Mouse (Mus musculus) megakaryocyte-erythroid progenitor cell, adult 5-6 weeks (primary cell): ENCODE measurements around the gene Sash1. TPM values are rescaled to one million over a fixed set of nuclear protein-coding genes. Genes with fewer than 3 reads are reported as not detected.

Source experiments
- ATAC-seq: replicated peaks from 2 replicates; pipeline ENCODE4 v1.8.0; 2016; ENCODE audit warnings: mild to moderate bottlenecking, inconsistent platforms; ENCODE audit not compliant: severe bottlenecking, poor library complexity, low FRiP score, low TSS enrichment
- total RNA-seq, 2 experiments: library from RNA; stranded (forward) in 1 of 2; stranded (reverse) in 1 of 2; fragments of 200-1000, 215-1000 nt in 1 of 2; fragments of >200 nt in 1 of 2; fragmentation: Nextera tagmentation in 1 of 2; gene quantifications; 2 replicates each; pipeline ENCODE4 v1.2.3; 2014 to 2017

Gene Sash1
- total RNA-seq, 2 experiments from 2014 or later: 0.61 to 1.7 TPM

DNA sequence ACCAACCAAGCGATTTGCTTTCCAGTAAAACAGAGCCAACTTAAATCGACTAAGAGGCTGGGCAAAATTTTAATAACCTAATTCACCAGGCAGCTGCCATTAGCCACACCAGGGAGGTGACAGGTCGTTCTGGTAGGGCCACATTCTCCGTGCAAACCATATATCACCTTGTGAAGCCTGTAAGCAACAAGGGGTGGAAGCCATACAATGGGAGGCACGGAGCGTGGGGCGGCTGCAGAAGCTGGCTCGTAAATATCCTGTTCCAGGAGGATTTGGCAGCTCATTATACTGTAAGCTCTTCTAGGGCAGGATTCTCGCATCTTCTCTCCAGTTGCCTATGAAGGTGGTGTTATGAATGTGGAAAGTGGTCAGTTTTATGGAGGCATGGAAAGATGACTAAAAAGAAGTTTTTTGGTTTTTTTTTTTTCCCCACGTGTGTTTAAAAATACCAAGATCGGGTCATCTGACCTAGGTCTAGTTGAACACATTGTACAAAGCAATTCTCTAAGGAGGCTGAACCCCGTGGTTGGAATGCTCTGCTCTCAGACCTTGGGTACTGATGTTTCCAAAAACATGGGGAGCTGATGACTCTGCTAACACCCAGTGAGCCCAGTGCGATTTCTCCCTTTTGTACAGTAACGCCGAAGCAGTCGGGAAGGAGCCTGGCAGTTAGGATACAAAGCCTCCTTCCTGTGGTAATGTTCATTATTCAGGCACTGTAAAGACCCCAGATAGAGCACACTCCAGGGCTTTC is 24.5 kb upstream of the Sash1 start:
- no peak for ATAC-seq

DNA sequence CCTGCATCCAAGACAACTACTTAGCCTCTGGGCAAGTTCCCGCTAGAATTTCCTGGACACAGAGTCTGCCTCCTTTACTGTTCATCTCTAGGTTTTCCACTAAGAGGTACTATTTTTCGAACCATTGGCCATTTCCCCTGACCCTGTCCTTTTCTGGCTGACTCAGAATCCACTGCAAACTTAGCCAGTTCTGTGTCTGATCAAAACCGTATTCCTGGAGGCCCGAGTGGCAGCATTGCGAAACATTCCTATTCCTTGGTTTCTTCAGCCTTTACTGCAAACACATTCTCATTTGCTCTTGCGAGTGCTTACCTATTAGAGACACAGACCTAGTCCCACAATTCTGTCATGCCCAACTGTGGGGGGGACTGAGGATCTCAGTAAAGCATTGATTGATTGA is 17.2 kb upstream of the Sash1 start:
- no peak for ATAC-seq

- no peak for ATAC-seq
Measured at GRCm38 (mm10) chr10:8902412-8902811, 16.5 kb upstream of the Sash1 start.

DNA sequence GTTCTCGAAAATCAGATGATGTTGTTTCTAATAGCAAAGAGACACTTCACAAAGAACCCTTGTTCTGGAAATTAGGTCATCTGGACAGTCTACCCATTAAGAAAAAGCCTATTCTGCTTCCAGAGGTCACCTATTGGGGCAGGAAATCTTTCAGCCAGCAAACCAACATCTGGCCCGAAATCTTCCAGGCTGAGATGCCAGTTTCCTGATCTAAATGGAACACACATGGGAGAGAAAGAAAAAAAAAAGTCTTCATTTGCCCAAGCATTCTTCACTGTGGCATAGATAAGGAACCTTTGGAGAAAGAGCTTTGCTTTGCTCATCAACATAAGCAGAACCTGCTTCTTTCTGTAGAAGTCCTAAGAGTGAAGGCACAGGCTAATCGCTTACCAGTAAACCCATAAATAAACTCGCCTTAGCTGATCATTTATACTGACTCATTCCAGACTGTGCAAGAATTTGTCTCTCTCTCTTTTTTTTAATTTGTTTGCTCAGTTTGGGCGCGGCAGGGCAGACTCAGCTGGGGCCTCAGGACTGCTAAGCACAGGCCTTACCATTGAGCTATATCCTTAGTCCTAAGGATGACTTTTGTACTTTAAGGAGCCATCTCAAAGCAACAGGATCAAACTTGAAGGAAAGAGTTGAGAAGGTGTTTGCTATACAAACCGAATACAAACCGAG is 13.1 kb upstream of the Sash1 start:
- no peak for ATAC-seq

GRCm38 (mm10) chr10:8898099-8898777 is 12.4 kb upstream of the Sash1 start:
- ATAC-seq: no peak

DNA sequence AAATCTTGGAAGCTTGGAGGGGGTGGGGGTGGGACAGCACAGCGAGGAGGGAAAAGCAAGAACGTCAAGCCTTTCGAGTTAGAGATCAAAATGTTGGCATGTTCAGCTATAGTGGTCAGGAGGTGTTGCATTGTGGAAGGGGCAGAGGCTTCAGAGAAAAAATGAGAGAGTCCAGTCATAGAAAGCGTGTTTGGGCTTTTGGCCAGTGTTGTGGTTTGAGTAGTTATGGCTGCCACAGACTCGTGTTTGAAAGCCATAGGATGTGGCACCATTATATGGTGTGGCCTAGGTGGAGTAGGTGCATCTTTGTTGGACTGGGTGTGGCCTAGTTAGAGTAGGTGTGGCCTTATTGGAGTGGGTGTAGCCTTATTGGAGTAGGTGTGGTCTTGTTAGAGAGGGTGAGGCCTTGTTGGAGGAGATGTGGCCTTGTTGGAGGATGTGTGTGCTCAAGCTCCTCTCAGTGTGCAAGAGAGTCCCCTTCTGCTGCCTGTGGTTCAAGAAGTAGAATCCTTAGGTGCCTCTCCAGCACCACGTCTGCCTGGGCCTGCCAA is 9.2 kb upstream of the Sash1 start:
- no peak for ATAC-seq

GRCm38 (mm10) chr10:8890511-8890910 is 4.6 kb upstream of the Sash1 start:
- ATAC-seq: no peak

GRCm38 (mm10) chr10:8889341-8889740 is 3.5 kb upstream of the Sash1 start:
- ATAC-seq: no peak

DNA sequence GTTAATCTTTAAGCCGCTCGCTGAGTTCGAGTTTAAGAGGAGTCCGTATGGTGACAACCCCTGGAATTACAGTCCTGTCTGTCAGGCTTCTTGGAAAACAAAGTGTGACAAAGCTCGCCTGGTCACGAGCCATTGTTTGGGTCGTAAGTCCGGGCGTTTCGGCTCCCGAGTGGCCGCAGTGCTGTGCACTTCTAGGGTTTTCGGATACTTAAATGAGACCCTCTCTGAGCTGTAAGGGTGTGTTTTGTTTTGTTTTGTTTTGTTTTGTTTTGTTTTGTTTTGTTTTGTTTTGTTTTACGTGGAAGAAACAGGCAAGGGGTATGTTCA is 621 bp upstream of the Sash1 start:
- ATAC-seq: no peak

DNA sequence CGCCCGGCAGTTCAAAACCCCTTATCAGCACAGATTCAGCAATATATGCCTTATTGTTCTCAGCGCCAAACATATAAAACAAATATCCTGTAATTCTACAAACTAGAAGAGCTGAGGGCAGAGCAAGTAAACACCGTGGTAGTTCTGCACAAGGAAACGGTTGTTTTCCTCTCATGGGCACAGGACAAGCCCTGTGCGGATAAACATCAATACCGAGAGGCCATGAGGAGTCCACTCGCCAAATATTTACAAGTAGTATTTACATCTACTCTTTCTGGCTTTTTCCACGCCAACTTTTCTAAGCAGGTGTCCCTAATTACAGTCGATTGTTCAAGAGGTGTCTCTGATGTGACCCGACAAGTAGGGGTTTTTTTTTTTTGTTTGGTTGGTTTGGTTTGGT is 669 bp downstream of the Sash1 start:
- no peak for ATAC-seq

GRCm38 (mm10) chr10:8884565-8884964 is 1.3 kb downstream of the Sash1 start:
- ATAC-seq: no peak

DNA sequence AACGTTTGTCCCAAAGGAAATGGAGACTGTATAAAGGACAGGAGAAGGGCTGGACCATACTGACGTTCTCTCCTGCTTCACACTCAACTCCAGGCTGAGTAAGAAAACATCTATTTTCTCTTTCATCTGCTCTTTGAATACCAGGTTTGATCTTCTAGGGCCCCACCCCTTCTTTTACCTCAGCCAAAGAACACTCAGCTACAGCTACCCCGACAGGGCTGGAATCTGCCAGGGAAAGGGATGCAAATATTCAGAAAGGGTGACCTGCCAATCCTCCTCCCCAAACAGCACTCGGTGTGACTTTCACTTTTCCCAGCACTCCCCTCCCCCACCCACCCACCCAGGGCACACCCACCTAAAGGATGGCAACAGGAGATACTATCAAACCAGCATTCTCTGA is 2.2 kb downstream of the Sash1 start:
- ATAC-seq: no peak

GRCm38 (mm10) chr10:8881736-8882135 is 4.1 kb downstream of the Sash1 start:
- ATAC-seq: no peak

GRCm38 (mm10) chr10:8880950-8881675 is 4.8 kb downstream of the Sash1 start:
- ATAC-seq: no peak

- no peak for ATAC-seq
Measured at GRCm38 (mm10) chr10:8878824-8879223, 7.0 kb downstream of the Sash1 start.

DNA sequence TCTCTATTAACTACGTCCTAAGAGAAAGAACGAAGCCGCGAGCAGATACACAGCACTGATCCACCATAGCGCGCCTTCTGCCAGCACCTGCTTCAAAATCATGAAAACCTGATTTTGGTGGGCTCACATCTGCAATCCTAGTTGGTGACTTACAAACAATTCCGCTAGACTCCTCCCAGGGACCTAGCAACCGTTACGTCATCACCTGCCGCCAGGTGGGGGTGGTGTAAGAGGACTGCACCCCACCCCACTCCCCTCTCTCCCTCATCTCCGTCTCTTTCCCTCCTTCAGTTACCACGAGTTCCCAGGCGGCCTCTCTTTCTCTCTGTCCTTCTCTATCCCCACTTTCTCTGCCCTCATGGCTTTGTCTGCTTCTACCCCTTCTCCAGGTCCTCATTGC is 7.5 kb downstream of the Sash1 start:
- ATAC-seq: no peak

GRCm38 (mm10) chr10:8873631-8874370 is 12.1 kb downstream of the Sash1 start:
- no peak for ATAC-seq

- no peak for ATAC-seq
Measured at GRCm38 (mm10) chr10:8872788-8873187, 13.1 kb downstream of the Sash1 start.

DNA sequence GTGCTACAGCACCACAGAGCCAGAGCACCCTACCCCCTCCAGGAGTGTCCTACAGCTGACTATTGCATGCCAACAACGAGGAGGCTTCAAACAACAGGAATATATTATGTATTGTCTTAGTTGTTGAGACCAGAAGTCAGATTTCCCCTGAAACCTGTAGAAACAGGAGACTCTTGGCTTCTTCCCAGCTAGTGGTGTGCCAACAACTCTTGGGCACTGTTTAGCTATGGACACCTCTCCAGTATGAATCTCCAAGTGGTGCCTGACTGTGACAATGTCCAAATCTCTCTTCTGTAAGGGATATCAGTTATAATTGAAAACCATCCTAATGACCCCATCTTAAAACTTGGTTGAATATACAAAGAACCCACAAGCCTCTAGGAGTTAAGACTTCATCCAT is 13.9 kb downstream of the Sash1 start:
- ATAC-seq: no peak
